Mouse (Mus musculus): ENCODE measurements at regions not wholly inside any gene's neighbourhood (a gene's known extent, or its start where the extent isn't known, plus 50 kb on each side); places are given as distances from the start of the nearest gene placed in this dataset.
"Not testable (repeated sequence)": the region's sequence is repeated elsewhere in the genome, so short reads cannot be mapped to it uniquely, and the experiment has no call there.

GRCm38 (mm10) chr12:27896682-27897081 lies 554.3 kb upstream of the Sox11 start:
- H3K27ac ChIP-seq; H3K9me3 ChIP-seq (replicated peaks); H3K9ac ChIP-seq; H3K4me1 ChIP-seq (replicated peaks); DNase-seq; ATAC-seq (ENCODE audit: low read depth); H3K4me3 ChIP-seq (replicated peaks); H3K27me3 ChIP-seq; H3K4me2 ChIP-seq; H3K36me3 ChIP-seq: not testable (repeated sequence)

GRCm38 (mm10) chr12:27881720-27882119 lies 539.3 kb upstream of the Sox11 start:
- H3K27ac ChIP-seq = no peak overlapping the region
- no peaks in the 10 kb centered on the region for H3K9me3 ChIP-seq (replicated peaks)
- WGBS (ENCODE audit: insufficient replicate concordance) = 53% methylated on average over 4 of the region's 4 CpGs
- H3K4me1 ChIP-seq (replicated peaks) = no peaks in the 10 kb centered on the region
- no peak for ATAC-seq (ENCODE audit: low read depth)
- H3K9ac ChIP-seq = no peak overlapping the region
- H3K27me3 ChIP-seq = no peaks in the 10 kb centered on the region
- H3K4me3 ChIP-seq (replicated peaks) = no peak overlapping the region
- no peak overlapping the region for H3K4me2 ChIP-seq
- no peak for DNase-seq
- H3K36me3 ChIP-seq = no peaks in the 10 kb centered on the region

- no peak overlapping the region for H3K9ac ChIP-seq
- no peaks in the 10 kb centered on the region for H3K27me3 ChIP-seq
- ATAC-seq (ENCODE audit: low read depth) (no peak), DNase-seq (no peak)
- no peaks in the 10 kb centered on the region for H3K36me3 ChIP-seq
- no peaks in the 10 kb centered on the region for H3K9me3 ChIP-seq (replicated peaks)
- no peak overlapping the region for H3K4me3 ChIP-seq (replicated peaks)
- no peak overlapping the region for H3K4me2 ChIP-seq
- 40% methylated on average over 1 of the region's 1 CpGs for WGBS (ENCODE audit: insufficient replicate concordance)
- H3K4me1 ChIP-seq (replicated peaks) = no peaks in the 10 kb centered on the region
- no peak overlapping the region for H3K27ac ChIP-seq
Observed at GRCm38 (mm10) chr12:27866421-27866820, 524.0 kb upstream of the Sox11 start.

- Histone ChIP-seq H3K36me3 (no peaks in the 10 kb centered on the region), H3K27me3 (no peaks in the 10 kb centered on the region), H3K9me3 (replicated peaks) (no peaks in the 10 kb centered on the region), H3K4me1 (replicated peaks) (no peaks in the 10 kb centered on the region), H3K4me2 (no peak overlapping the region), H3K9ac (no peak overlapping the region), H3K27ac (no peak overlapping the region), H3K4me3 (replicated peaks) (no peak overlapping the region)
- ATAC-seq (ENCODE audit: low read depth) (no peak), DNase-seq (no peak)
- WGBS (ENCODE audit: insufficient replicate concordance) = 71% methylated on average over 3 of the region's 3 CpGs
Observed at GRCm38 (mm10) chr12:27849537-27849936, 507.2 kb upstream of the Sox11 start.

- DNase-seq (no peak), ATAC-seq (ENCODE audit: low read depth) (no peak)
- Histone ChIP-seq H3K4me1 (replicated peaks) (no peaks in the 10 kb centered on the region), H3K27ac (no peak overlapping the region), H3K27me3 (no peaks in the 10 kb centered on the region), H3K9me3 (replicated peaks) (no peaks in the 10 kb centered on the region), H3K36me3 (no peaks in the 10 kb centered on the region), H3K9ac (no peak overlapping the region), H3K4me2 (no peak overlapping the region), H3K4me3 (replicated peaks) (no peak overlapping the region)
- 57% methylated on average over 3 of the region's 3 CpGs for WGBS (ENCODE audit: insufficient replicate concordance)
Observed at GRCm38 (mm10) chr12:27849099-27849498, 506.7 kb upstream of the Sox11 start.

- Histone ChIP-seq H3K36me3 (no peaks in the 10 kb centered on the region), H3K9me3 (replicated peaks) (no peaks in the 10 kb centered on the region), H3K27ac (no peak overlapping the region), H3K27me3 (no peaks in the 10 kb centered on the region), H3K4me3 (replicated peaks) (no peak overlapping the region), H3K4me1 (replicated peaks) (no peaks in the 10 kb centered on the region), H3K4me2 (no peak overlapping the region), H3K9ac (no peak overlapping the region)
- 64% methylated on average over 5 of the region's 5 CpGs for WGBS (ENCODE audit: insufficient replicate concordance)
- ATAC-seq (ENCODE audit: low read depth) = no peak
- no peak for DNase-seq
Observed at GRCm38 (mm10) chr12:27848141-27848540, 505.8 kb upstream of the Sox11 start.

GRCm38 (mm10) chr12:27847397-27847796 lies 505.0 kb upstream of the Sox11 start:
- H3K27ac ChIP-seq = no peak overlapping the region
- H3K4me1 ChIP-seq (replicated peaks) = no peaks in the 10 kb centered on the region
- H3K4me3 ChIP-seq (replicated peaks) = no peak overlapping the region
- no peak for ATAC-seq (ENCODE audit: low read depth)
- no peaks in the 10 kb centered on the region for H3K9me3 ChIP-seq (replicated peaks)
- no peak overlapping the region for H3K4me2 ChIP-seq
- no peak for DNase-seq
- no peak overlapping the region for H3K9ac ChIP-seq
- H3K27me3 ChIP-seq = no peaks in the 10 kb centered on the region
- H3K36me3 ChIP-seq = no peaks in the 10 kb centered on the region
- WGBS (ENCODE audit: insufficient replicate concordance) = 50% methylated on average over 10 of the region's 10 CpGs

GRCm38 (mm10) chr12:27844958-27845357 lies 502.6 kb upstream of the Sox11 start:
- DNase-seq = no peak
- Histone ChIP-seq H3K4me3 (replicated peaks) (no peak overlapping the region), H3K9me3 (replicated peaks) (no peaks in the 10 kb centered on the region), H3K4me2 (no peak overlapping the region), H3K27ac (no peak overlapping the region), H3K4me1 (replicated peaks) (no peaks in the 10 kb centered on the region), H3K36me3 (no peaks in the 10 kb centered on the region), H3K27me3 (no peaks in the 10 kb centered on the region), H3K9ac (no peak overlapping the region)
- no peak for ATAC-seq (ENCODE audit: low read depth)

- ATAC-seq (ENCODE audit: low read depth) = no peak
- Histone ChIP-seq H3K27ac (no peak overlapping the region), H3K4me1 (replicated peaks) (no peaks in the 10 kb centered on the region), H3K27me3 (no peaks in the 10 kb centered on the region), H3K9me3 (replicated peaks) (no peaks in the 10 kb centered on the region), H3K4me2 (no peak overlapping the region), H3K4me3 (replicated peaks) (no peak overlapping the region), H3K9ac (no peak overlapping the region), H3K36me3 (no peaks in the 10 kb centered on the region)
- no peak for DNase-seq
Observed at GRCm38 (mm10) chr12:27838955-27839354, 496.6 kb upstream of the Sox11 start.

GRCm38 (mm10) chr12:27838384-27838783 lies 496.0 kb upstream of the Sox11 start:
- 56% methylated on average over 6 of the region's 6 CpGs for WGBS (ENCODE audit: insufficient replicate concordance)
- H3K9me3 ChIP-seq (replicated peaks) = no peaks in the 10 kb centered on the region
- no peak for ATAC-seq (ENCODE audit: low read depth)
- no peak for DNase-seq
- H3K36me3 ChIP-seq = no peaks in the 10 kb centered on the region
- no peaks in the 10 kb centered on the region for H3K27me3 ChIP-seq
- H3K4me1 ChIP-seq (replicated peaks) = no peaks in the 10 kb centered on the region
- H3K4me2 ChIP-seq = no peak overlapping the region
- no peak overlapping the region for H3K27ac ChIP-seq
- no peak overlapping the region for H3K9ac ChIP-seq
- no peak overlapping the region for H3K4me3 ChIP-seq (replicated peaks)

GRCm38 (mm10) chr12:27826208-27826607 lies 483.8 kb upstream of the Sox11 start:
- H3K27ac ChIP-seq = no peak overlapping the region
- no peaks in the 10 kb centered on the region for H3K27me3 ChIP-seq
- no peak overlapping the region for H3K9ac ChIP-seq
- no peak overlapping the region for H3K4me3 ChIP-seq (replicated peaks)
- DNase-seq (no peak), ATAC-seq (ENCODE audit: low read depth) (no peak; the same call in 1 of the 2 replicates)
- H3K4me1 ChIP-seq (replicated peaks) = no peaks in the 10 kb centered on the region; the same call in 1 of the 2 replicates
- H3K9me3 ChIP-seq (replicated peaks) = no peaks in the 10 kb centered on the region
- no peak overlapping the region for H3K4me2 ChIP-seq
- 60% methylated on average over 5 of the region's 5 CpGs for WGBS (ENCODE audit: insufficient replicate concordance)
- H3K36me3 ChIP-seq = no peaks in the 10 kb centered on the region

- no peaks in the 10 kb centered on the region; the same call in 1 of the 2 replicates for H3K4me1 ChIP-seq (replicated peaks)
- WGBS (ENCODE audit: insufficient replicate concordance) = 19% methylated on average over 6 of the region's 6 CpGs
- no peaks in the 10 kb centered on the region for H3K36me3 ChIP-seq
- H3K4me2 ChIP-seq = no peak overlapping the region
- H3K9ac ChIP-seq = no peak overlapping the region
- H3K27ac ChIP-seq = no peak overlapping the region
- no peaks in the 10 kb centered on the region for H3K9me3 ChIP-seq (replicated peaks)
- H3K4me3 ChIP-seq (replicated peaks) = no peak overlapping the region
- DNase-seq (no peak), ATAC-seq (ENCODE audit: low read depth) (no peak)
- no peaks in the 10 kb centered on the region for H3K27me3 ChIP-seq
Observed at GRCm38 (mm10) chr12:27823392-27823791, 481.0 kb upstream of the Sox11 start.

- Histone ChIP-seq H3K27me3 (no peaks in the 10 kb centered on the region), H3K9ac (no peak overlapping the region), H3K4me2 (no peak overlapping the region), H3K27ac (no peak overlapping the region), H3K9me3 (replicated peaks) (no peaks in the 10 kb centered on the region), H3K4me3 (replicated peaks) (no peak overlapping the region), H3K36me3 (no peaks in the 10 kb centered on the region), H3K4me1 (replicated peaks) (no peaks in the 10 kb centered on the region)
- WGBS (ENCODE audit: insufficient replicate concordance) = 61% methylated on average over 4 of the region's 4 CpGs
- DNase-seq (no peak), ATAC-seq (ENCODE audit: low read depth) (no peak)
Observed at GRCm38 (mm10) chr12:27796642-27797041, 454.3 kb upstream of the Sox11 start.
